Mouse (Mus musculus) myocyte (in vitro differentiated cells): ENCODE data around the gene Acbd4.

Source experiments
- CEBPB ChIP-seq: IDR thresholded peaks from 2 replicates; pipeline ENCODE4 v1.6.1; 2011; ENCODE audit warnings: mild to moderate bottlenecking, moderate library complexity; ENCODE audit not compliant: poor library complexity, insufficient read depth, severe bottlenecking
- E2F4 ChIP-seq: IDR thresholded peaks from one replicate; pipeline ENCODE4 v1.6.1; 2011; ENCODE audit warnings: mild to moderate bottlenecking, control low read depth, moderate library complexity; ENCODE audit not compliant: insufficient read depth
- MAX ChIP-seq: IDR thresholded peaks from one replicate; pipeline ENCODE4 v1.6.1; 2011; ENCODE audit warnings: low read depth, mild to moderate bottlenecking, control low read depth
- MYOD1 ChIP-seq, 3 experiments: IDR thresholded peaks; one replicate each; pipeline ENCODE4 v1.6.1; 2011; ENCODE audit warnings: control low read depth in 2 of 3, low read depth in 2 of 3, mild to moderate bottlenecking in 2 of 3, moderate library complexity in 1 of 3; ENCODE audit not compliant: insufficient read length in 2 of 3, control insufficient read depth in 1 of 3
- MYOG ChIP-seq, 3 experiments: IDR thresholded peaks; one replicate each; pipeline ENCODE4 v1.6.1; 2011; ENCODE audit warnings: control low read depth in 2 of 3, low read depth in 2 of 3, mild to moderate bottlenecking in 2 of 3; ENCODE audit not compliant: insufficient read length in 2 of 3, control insufficient read depth in 1 of 3, insufficient read depth in 1 of 3
- POLR2A ChIP-seq: IDR thresholded peaks from one replicate; pipeline ENCODE4 v1.6.1; 2011; ENCODE audit warnings: low read depth, mild to moderate bottlenecking, control low read depth, moderate library complexity; ENCODE audit not compliant: insufficient read length
- POLR2AphosphoS2 ChIP-seq: IDR thresholded peaks from one replicate; pipeline ENCODE4 v1.6.1; 2011; ENCODE audit warnings: low read depth, control low read depth; ENCODE audit not compliant: insufficient read length
- REST ChIP-seq: IDR thresholded peaks from one replicate; pipeline ENCODE4 v1.6.1; 2011; ENCODE audit warnings: mild to moderate bottlenecking, control low read depth, moderate library complexity; ENCODE audit not compliant: insufficient read depth, insufficient read length
- SRF ChIP-seq: IDR thresholded peaks from one replicate; pipeline ENCODE4 v1.6.1; 2011; ENCODE audit warnings: low read depth; ENCODE audit not compliant: control insufficient read depth, insufficient read length
- TCF12 ChIP-seq: IDR thresholded peaks from one replicate; pipeline ENCODE4 v1.6.1; 2011; ENCODE audit warnings: mild to moderate bottlenecking, control low read depth; ENCODE audit not compliant: poor library complexity, insufficient read depth, severe bottlenecking
- TCF3 ChIP-seq: IDR thresholded peaks from one replicate; pipeline ENCODE4 v1.6.1; 2011; ENCODE audit warnings: low read depth, control low read depth; ENCODE audit not compliant: insufficient read length
- USF1 ChIP-seq: IDR thresholded peaks from one replicate; pipeline ENCODE4 v1.6.1; 2011; ENCODE audit warnings: low read depth, mild to moderate bottlenecking, control low read depth, moderate library complexity

DNA sequence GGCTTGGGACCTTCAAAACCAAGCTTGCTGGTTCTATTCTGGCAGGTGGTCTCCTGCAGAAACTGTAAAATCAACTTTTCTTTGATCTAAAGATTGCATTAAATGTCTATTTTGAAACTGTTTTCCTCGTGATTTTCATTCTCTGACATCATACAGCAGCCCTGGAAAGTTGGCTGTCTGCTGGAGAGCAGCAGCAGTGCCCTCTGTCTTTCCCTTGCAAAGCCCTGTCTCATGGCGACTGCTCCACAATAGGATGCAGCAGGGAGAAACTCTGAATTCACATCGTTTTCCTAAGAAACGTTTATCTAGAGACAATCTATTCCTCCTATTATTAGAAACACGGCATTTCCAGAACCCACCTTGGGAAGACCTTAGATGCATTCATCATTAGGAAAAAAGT, 18.1 kb downstream of the Acbd4 start:
- no peak for TF ChIP-seq TCF3
- no peak for TF ChIP-seq USF1
- TF ChIP-seq E2F4 = no peak
- no peak for TF ChIP-seq POLR2A
- no peak for TF ChIP-seq REST
- TF ChIP-seq TCF12 = no peak
- no peak for TF ChIP-seq MAX
- no peak for TF ChIP-seq MYOD1 (IDR thresholded peaks at IDR 0.05; ENCODE audit: control insufficient read depth in 1 of 3, insufficient read length in 2 of 3, low read depth in 2 of 3)
- TF ChIP-seq POLR2AphosphoS2 = peak; percentile 27
- 0 out of 2 replicates have a peak, but pooled peaks have one; percentile 8 for TF ChIP-seq CEBPB
- no peak for TF ChIP-seq SRF
- no peak for TF ChIP-seq MYOG (IDR thresholded peaks at IDR 0.05; ENCODE audit: control insufficient read depth in 1 of 3, insufficient read depth in 1 of 3, insufficient read length in 2 of 3, low read depth in 2 of 3)
